Mouse (Mus musculus) hindbrain, embryonic 13.5 days (tissue): ENCODE data around the gene Gm49318. TPM values are rescaled to one million over a fixed set of nuclear protein-coding genes. Genes with fewer than 3 reads are reported as not detected.

Experiments
- ATAC-seq: fragments of 200-750 bp; cut with Nextera tagmentation; 2 replicates; pipeline ENCODE4 v1.8.0; 2017; ENCODE audit warnings: moderate TSS enrichment; ENCODE audit not compliant: low FRiP score
- H3K27ac ChIP-seq: fragments of 300-500 bp; sonication (generic); 2 replicates; pipeline ENCODE4 v1.5.1; 2015; ENCODE audit warnings: inconsistent platforms, mild to moderate bottlenecking, moderate library complexity
- H3K27me3 ChIP-seq: fragments of 300-500 bp; sonication (generic); 2 replicates; pipeline ENCODE4 v1.6.1; 2015; ENCODE audit warnings: mild to moderate bottlenecking, inconsistent platforms
- H3K36me3 ChIP-seq: fragments of 300-500 bp; sonication (generic); 2 replicates; pipeline ENCODE4 v1.6.1; 2015; ENCODE audit warnings: mild to moderate bottlenecking, inconsistent platforms
- H3K4me1 ChIP-seq: fragments of 300-500 bp; sonication (generic); replicated peaks from 2 replicates; pipeline ENCODE4 v1.6.1; 2015; ENCODE audit warnings: inconsistent platforms
- H3K4me2 ChIP-seq: fragments of 300-500 bp; sonication (generic); 2 replicates; pipeline ENCODE4 v1.6.1; 2015; ENCODE audit warnings: inconsistent platforms, mild to moderate bottlenecking, moderate library complexity
- H3K4me3 ChIP-seq: fragments of 300-500 bp; sonication (generic); 2 replicates; pipeline ENCODE4 v1.5.1; 2015; ENCODE audit warnings: mild to moderate bottlenecking, inconsistent platforms
- H3K9ac ChIP-seq: fragments of 300-500 bp; sonication (generic); 2 replicates; pipeline ENCODE4 v1.6.1; 2015; ENCODE audit warnings: mild to moderate bottlenecking, inconsistent platforms
- H3K9me3 ChIP-seq: fragments of 300-500 bp; sonication (generic); 2 replicates; pipeline ENCODE4 v1.6.1; 2016; ENCODE audit warnings: inconsistent platforms
- WGBS: fragments of 180-500 bp; shearing (Covaris S2); methylation state at CpG from one replicate; pipeline ENCODE4 v1.1.7; 2015; 5-methylcytosine and 5-hydroxymethylcytosine counted together
- polyA plus RNA-seq: library from polyadenylated mRNA; unstranded; fragments of >200 nt; fragmentation: Nextera tagmentation; extraction: Ambion mirVana; gene quantifications from 2 replicates; pipeline ENCODE4 v1.2.1, GENCODE M21; 2015

Gene Gm49318
- polyA plus RNA-seq, 1 experiment from 2014 or later = not detected

DNA sequence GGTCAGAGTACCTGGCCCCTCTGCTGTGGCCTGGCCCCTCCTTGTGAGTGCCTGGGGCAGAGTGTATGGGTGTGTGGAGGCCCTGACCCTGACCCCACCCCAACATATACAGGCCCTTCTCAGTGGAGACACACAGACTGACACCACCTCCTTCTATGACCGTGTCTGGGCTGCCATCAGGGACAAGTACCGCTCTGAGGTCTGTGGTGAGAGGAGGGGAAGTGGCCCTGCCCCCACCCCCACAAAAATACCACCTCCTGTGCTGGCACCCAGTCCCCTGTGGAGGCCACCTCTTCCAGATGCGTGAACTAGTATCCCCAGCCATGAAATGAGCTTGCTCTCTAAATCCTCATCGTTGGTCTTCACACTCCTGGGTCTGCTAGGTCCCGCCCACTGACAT lies 60.0 kb downstream of the Gm49318 start:
- no peak overlapping the region for H3K4me3 ChIP-seq
- 83% methylated on average over 5 of the region's 5 CpGs for WGBS
- peak overlapping the region; percentile 35; the same call in 1 of the 2 replicates for H3K27ac ChIP-seq
- H3K4me2 ChIP-seq = no peak overlapping the region
- H3K9me3 ChIP-seq = no peaks in the 10 kb centered on the region
- no peak overlapping the region for H3K9ac ChIP-seq
- peaks cover 92% of the 10 kb centered on the region for H3K36me3 ChIP-seq
- peaks cover 25% of the 10 kb centered on the region for H3K4me1 ChIP-seq
- H3K27me3 ChIP-seq = no peaks in the 10 kb centered on the region
- 0 out of 2 replicates have a peak, but pooled peaks have one; percentile 3 for ATAC-seq

DNA sequence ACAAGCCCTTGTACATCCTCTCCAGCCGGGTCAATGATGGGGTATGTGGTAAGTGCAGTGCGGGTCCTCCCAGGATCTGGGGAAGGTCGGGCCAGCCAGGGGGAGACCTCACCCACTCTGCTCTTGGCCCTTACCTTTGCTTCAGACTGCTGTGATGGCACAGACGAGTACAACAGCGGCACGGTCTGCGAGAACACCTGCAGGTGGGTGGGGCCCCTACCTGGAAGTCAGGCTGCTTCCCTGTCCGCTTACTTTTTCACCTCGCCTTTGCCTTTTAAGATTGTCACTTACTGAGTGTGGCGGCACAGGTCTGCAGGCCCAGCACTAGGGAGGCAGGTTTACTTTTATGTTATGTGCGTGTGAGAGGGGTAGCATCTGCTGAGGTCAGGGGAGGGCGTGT lies 66.5 kb downstream of the Gm49318 start:
- H3K9me3 ChIP-seq = no peaks in the 10 kb centered on the region
- no peaks in the 10 kb centered on the region for H3K27me3 ChIP-seq
- H3K4me3 ChIP-seq = peak overlapping the region; percentile 68
- no peak overlapping the region for H3K27ac ChIP-seq
- peak overlapping the region; percentile 84 for H3K9ac ChIP-seq
- H3K36me3 ChIP-seq = peaks cover 57% of the 10 kb centered on the region
- no peak for ATAC-seq
- H3K4me1 ChIP-seq = peaks cover 48% of the 10 kb centered on the region
- WGBS = 93% methylated on average over 12 of the region's 12 CpGs
- H3K4me2 ChIP-seq = peak overlapping the region; percentile 93

DNA sequence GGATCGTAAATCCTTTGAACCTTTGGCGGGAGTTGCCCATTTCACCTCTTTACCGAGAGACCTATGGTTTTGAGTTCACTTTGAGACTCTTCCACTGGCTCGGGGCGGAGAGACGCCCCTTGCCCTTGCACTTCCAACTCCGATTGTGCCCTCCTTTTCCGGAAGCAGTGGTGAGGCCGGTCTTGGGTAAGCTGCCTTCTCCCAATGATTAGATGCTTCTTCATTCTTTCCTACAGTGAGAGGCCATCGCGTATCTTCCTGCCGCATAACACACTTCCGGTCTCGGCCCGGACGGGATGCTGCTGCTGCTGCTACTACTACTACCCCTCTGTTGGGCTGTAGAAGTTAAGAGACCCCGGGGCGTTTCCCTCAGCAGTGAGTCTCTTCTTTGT lies 67.9 kb downstream of the Gm49318 start:
- Histone ChIP-seq H3K9ac (peak overlapping the region; percentile 84), H3K4me3 (peak overlapping the region; percentile 68), H3K27me3 (no peaks in the 10 kb centered on the region), H3K4me1 (peaks cover 46% of the 10 kb centered on the region), H3K27ac (peak overlapping the region; percentile 89), H3K36me3 (peaks cover 43% of the 10 kb centered on the region), H3K9me3 (no peaks in the 10 kb centered on the region), H3K4me2 (peak overlapping the region; percentile 93)
- peak; percentile 23 for ATAC-seq
- WGBS = 0% methylated on average over 18 of the region's 18 CpGs

DNA sequence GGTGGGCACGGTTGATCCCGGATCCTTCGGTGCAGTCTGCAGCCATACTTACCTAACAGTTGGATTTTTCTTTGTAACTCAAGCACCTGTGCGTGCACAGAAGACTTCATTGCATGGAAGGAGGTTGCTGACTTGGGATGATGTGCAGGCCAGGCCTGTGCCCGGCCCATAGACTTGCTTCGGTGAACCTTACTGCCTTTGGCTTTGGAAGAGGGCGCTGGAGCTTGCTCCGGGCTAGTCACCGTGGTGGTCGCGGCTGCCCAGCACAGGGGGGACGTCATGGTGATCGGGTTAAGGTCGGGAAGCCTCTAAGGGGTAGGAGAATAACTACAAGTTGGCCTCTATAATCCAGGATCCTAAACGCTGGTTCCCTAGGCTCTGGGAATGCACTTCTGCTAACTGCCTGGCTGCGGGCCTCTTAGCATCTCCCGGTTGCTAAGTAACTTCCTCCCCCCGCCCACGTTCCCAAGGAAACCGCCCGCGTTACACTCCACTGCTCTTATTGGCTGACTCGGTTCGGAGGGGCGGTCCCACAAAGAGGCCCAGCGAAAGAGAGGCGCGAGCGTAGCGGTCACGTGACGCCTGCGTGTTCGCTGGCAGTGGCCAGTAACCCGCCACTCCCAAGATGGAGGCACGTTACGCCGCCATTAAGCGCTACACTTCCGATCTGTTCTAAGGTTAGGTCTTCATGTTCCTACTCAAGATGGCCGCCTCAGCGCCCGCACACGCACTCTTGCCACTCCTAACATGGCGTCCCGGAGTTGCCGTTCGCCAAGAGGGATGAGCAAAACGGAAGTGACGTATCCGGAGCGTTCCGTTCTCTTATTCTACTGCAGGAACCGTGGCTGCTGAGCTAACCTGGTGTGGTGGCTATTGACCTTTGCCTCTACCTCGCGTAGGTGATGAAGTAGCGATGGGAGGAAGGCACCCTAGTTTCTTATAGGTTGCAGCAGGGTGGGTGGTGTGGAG lies 68.6 kb downstream of the Gm49318 start, which contains the start of the genes Ccdc151 and Prkcsh:
Gene Ccdc151, minus strand, starts transcription at position 441 of the 969 bp plus-strand sequence.
Gene Prkcsh, plus strand, starts transcription at position 613 of the 969 bp plus-strand sequence.
- Histone ChIP-seq H3K9ac (peak within 1 kb of the TSS; percentile 84), H3K27ac (peak within 1 kb of the TSS; percentile 89), H3K4me1 (peaks cover 46% of the 10 kb centered on the region), H3K36me3 (peaks cover 36% of the 10 kb centered on the region), H3K4me2 (peak within 1 kb of the TSS; percentile 93), H3K9me3 (no peaks in the 10 kb centered on the region), H3K4me3 (peak within 1 kb of the TSS; percentile 68), H3K27me3 (no peaks in the 10 kb centered on the region)
- peak; percentile 99 for ATAC-seq
- 5% methylated on average over 57 of the region's 57 CpGs for WGBS

DNA sequence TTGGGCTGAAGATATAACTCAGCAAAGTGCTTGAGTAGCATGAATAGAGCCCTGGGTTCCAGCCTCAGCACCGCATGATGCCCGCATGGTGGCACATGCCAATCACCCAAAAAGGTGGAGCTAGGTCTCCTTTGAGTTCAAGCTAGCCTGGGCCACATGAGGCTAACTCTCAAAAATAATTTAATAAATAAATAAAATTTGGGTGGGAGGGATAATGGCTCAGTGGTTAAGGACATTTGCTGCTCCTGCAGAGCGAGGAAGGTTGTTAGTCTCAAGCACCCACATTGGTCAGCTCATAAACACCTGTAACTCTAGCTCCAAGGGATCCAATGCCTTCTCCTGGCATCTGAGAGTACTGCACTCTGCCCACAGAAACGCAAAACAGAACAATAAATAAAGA lies 69.4 kb downstream of the Gm49318 start:
- no peak for ATAC-seq
- Histone ChIP-seq H3K27me3 (no peaks in the 10 kb centered on the region), H3K36me3 (peaks cover 28% of the 10 kb centered on the region), H3K27ac (no peak overlapping the region), H3K4me2 (peak overlapping the region; percentile 60), H3K9ac (no peak overlapping the region), H3K4me3 (peak overlapping the region; percentile 41), H3K9me3 (no peaks in the 10 kb centered on the region), H3K4me1 (peaks cover 41% of the 10 kb centered on the region)
- 86% methylated on average over 4 of the region's 4 CpGs for whole genome bisulfite sequencing

DNA sequence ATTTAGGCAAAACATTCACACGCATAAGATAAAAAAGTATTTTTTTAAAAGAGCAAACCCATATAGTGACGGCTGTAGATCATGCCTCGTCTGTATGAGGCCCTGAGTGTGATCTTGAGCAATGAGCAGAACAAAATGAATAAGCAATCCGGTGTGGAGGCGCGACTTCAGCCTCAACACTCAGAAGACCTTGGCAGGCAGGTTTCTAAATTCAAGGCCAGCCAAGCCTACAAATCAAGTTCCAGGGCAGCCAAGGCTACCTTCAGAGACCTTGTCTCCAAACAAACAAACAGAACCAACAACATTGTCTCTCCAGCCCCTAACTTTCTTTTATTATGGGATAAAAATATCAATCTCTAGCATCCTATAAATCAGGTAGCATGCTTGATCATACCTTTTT lies 70.8 kb downstream of the Gm49318 start:
- ATAC-seq = no peak
- Histone ChIP-seq H3K9me3 (no peaks in the 10 kb centered on the region), H3K27me3 (no peaks in the 10 kb centered on the region), H3K36me3 (peaks cover 14% of the 10 kb centered on the region), H3K4me3 (no peak overlapping the region), H3K27ac (no peak overlapping the region), H3K9ac (no peak overlapping the region), H3K4me1 (peaks cover 28% of the 10 kb centered on the region), H3K4me2 (no peak overlapping the region)
- 95% methylated on average over 6 of the region's 6 CpGs for WGBS

DNA sequence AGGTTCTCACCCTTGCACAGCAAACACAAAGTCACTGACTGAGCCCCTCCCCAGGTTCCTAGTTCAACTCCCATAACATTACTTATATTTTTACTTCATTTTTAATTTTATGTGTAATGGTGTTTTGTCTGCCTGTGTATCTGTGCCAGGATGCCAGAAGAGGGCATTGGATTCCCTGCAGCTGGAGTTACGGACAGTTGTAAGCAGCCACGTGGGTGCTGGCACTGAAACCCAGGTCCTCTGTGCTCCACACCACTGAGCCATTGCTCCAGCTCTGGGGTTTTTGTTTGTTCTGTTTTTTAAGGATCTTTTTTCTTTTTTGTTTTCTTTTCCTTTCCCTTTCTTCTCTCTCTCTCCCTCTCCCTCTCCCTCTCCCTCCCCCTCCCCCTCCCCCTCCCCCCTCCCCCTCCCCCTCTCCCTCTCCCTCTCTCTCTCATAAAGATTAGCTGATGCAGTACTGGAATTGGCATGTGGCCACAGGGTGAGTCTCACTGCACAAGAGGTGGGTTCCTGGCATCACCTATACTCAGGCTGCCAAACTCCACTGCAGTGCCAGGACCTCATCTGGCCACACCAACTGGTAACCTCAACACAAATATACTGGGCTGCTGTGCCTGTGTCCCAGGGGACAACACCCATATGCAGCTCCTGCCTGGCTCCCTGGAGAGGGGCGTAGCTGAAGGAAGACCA lies 74.7 kb downstream of the Gm49318 start:
- Histone ChIP-seq H3K9ac (no peak overlapping the region), H3K36me3 (no peaks in the 10 kb centered on the region), H3K27me3 (peaks cover 23% of the 10 kb centered on the region), H3K4me1 (no peaks in the 10 kb centered on the region), H3K4me3 (no peak overlapping the region), H3K4me2 (no peak overlapping the region), H3K27ac (no peak overlapping the region), H3K9me3 (no peaks in the 10 kb centered on the region)
- ATAC-seq = no peak
- 91% methylated on average over 3 of the region's 3 CpGs for WGBS

DNA sequence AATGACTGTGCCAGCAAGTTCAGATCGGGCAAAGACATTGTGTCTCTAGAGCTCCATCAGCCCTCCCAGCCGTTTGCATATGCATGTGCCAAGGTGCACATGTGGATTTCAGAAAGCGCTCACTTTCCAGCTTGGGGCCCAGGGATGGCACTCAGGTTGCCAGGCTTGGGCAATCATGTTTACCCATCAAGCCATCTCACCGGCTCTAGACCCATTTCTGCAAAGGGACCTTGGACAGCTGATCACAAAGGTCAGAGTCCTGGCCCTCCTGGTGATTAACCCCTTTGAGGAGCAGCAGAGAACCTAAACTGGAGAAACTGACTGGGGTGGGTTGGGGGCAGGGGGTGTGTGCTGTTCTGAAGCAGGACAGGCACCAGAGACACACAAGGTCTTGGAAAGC lies 78.8 kb downstream of the Gm49318 start:
- Histone ChIP-seq H3K4me2 (no peak overlapping the region), H3K36me3 (no peaks in the 10 kb centered on the region), H3K9me3 (no peaks in the 10 kb centered on the region), H3K9ac (no peak overlapping the region), H3K4me3 (no peak overlapping the region), H3K4me1 (peaks cover 26% of the 10 kb centered on the region), H3K27me3 (peaks cover 64% of the 10 kb centered on the region), H3K27ac (no peak overlapping the region)
- WGBS = 77% methylated on average over 4 of the region's 4 CpGs
- ATAC-seq = no peak

DNA sequence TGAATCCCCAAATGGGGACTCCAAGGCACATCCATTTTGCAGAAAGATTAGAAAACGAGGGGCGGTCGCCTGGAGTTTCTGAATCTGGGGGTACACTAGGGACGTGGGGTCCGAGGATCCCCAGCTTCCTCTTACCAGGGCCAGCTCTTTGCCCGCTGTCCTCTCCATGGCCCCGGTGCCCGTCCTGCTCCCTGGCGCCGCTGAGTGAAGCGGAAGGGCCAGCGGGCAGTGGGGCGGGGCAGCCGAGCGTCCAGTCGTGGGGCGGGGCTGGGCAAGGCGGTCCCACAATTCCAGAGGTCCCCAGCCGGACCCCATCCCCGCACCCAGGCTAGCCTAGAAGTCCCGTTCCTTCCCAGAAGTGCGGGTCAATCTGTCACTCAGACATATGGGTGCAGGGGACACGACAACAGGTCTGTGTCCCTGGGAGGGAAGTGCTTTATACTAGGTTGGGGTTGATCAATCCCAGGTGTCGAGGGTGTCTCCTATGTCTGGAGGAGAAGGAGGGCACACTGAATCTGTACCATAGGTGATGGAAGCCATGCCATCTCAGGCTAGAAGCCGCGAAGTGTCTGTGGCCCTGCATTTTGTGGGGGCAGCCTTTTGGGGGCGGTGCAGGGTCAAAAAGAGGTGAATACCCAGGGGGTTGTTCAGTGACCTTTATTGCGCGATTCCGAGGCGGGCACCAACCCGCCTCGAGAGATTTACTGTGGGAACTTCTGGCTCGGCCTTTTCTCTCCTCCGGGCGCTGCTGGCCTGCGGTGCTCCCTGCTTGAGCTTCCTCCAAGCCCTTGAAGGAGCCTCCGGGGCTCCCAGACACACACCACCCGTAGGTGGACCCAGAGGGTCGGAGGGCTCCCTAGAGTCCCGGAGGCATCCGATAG lies 81.6 kb downstream of the Gm49318 start, which contains the start of gene Rgl3:
Gene Rgl3, minus strand, starts transcription at position 217 of the 881 bp plus-strand sequence.
- Histone ChIP-seq H3K4me3 (peak within 1 kb of the TSS; percentile 36), H3K9me3 (no peaks in the 10 kb centered on the region), H3K9ac (peak within 1 kb of the TSS; percentile 64), H3K4me2 (peak within 1 kb of the TSS; percentile 57), H3K4me1 (peaks cover 26% of the 10 kb centered on the region), H3K27me3 (peaks cover 91% of the 10 kb centered on the region), H3K27ac (no peak within 1 kb of the TSS), H3K36me3 (no peaks in the 10 kb centered on the region)
- ATAC-seq = no peak
- under 1% methylated on average over 41 of the region's 42 CpGs for WGBS

DNA sequence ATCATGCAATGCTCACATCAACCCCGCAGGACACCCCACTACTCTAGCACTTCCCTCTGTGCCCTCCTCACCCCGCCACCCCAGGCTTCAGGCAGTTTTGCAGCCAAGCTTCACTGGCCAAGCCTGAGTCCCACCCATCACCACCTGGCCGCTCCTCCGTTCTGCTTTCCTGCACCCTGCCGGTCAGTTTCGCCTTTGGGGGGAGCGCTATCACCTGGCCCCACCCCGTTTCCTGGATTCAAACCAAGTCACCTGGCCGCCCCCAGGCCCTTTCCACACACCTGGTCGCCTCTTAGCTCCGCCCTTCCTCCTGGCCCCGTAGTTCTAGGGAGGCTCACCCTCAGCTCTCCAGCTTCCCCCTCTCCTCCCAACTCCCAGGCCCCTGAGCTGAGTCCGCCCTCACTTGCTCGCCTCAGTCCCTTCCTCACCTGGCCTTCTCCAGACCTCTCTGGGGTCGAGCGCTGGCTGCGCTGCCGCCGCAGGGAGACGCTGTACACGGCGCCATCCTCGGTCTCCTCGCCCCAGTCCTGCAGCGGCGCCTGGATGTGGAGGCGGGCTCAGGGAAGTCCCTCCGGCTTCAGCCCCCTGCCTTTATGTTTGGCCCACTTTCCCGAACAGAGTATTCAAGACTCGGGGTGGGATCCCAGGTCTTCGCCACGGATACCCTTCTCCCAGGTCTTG lies 82.5 kb downstream of the Gm49318 start:
- no peaks in the 10 kb centered on the region for H3K9me3 ChIP-seq
- H3K36me3 ChIP-seq = no peaks in the 10 kb centered on the region
- H3K27ac ChIP-seq = no peak overlapping the region
- ATAC-seq = no peak
- H3K4me3 ChIP-seq = peak overlapping the region; percentile 36
- H3K9ac ChIP-seq = peak overlapping the region; percentile 64
- H3K4me2 ChIP-seq = peak overlapping the region; percentile 57
- H3K27me3 ChIP-seq = peaks cover 89% of the 10 kb centered on the region
- WGBS = under 1% methylated on average over 32 of the region's 32 CpGs
- H3K4me1 ChIP-seq = peaks cover 26% of the 10 kb centered on the region
